Mouse (Mus musculus) kidney, embryonic 14.5 days (tissue): Measurements from ENCODE around the gene Fam193a. TPM values are rescaled to one million over a fixed set of nuclear protein-coding genes. Genes with fewer than 3 reads are reported as not detected.

Source experiments
- ATAC-seq: fragments of 200-750 bp; cut with Nextera tagmentation; 2 replicates; pipeline ENCODE4 v1.8.0; 2017; ENCODE audit warnings: moderate number of reproducible peaks, mild to moderate bottlenecking, moderate TSS enrichment, moderate library complexity; ENCODE audit not compliant: low FRiP score, low TSS enrichment
- H3K27ac ChIP-seq: fragments of 300-500 bp; sonication (generic); 2 replicates; pipeline ENCODE4 v1.5.1; 2014; ENCODE audit warnings: low read depth, mild to moderate bottlenecking, low read length, moderate library complexity, mixed read lengths
- H3K27me3 ChIP-seq: fragments of 300-500 bp; sonication (generic); 2 replicates; pipeline ENCODE4 v1.6.1; 2014; ENCODE audit warnings: mild to moderate bottlenecking, low read length; ENCODE audit not compliant: control insufficient read depth, insufficient read depth
- H3K36me3 ChIP-seq: fragments of 300-500 bp; sonication (generic); 2 replicates; pipeline ENCODE4 v1.6.1; 2014; ENCODE audit warnings: low read length, mixed read lengths; ENCODE audit not compliant: control insufficient read depth, insufficient read depth
- H3K4me1 ChIP-seq: fragments of 300-500 bp; sonication (generic); 2 replicates; pipeline ENCODE4 v1.6.1; 2014; ENCODE audit warnings: low read length, mixed read lengths; ENCODE audit not compliant: control insufficient read depth, insufficient read depth
- H3K4me2 ChIP-seq: fragments of 300-500 bp; sonication (generic); replicated peaks from 2 replicates; pipeline ENCODE4 v1.6.1; 2014; ENCODE audit warnings: low read depth, mild to moderate bottlenecking, low read length
- H3K4me3 ChIP-seq: fragments of 300-500 bp; sonication (generic); 2 replicates; pipeline ENCODE4 v1.5.1; 2014; ENCODE audit warnings: mild to moderate bottlenecking, low read length
- H3K9ac ChIP-seq: fragments of 300-500 bp; sonication (generic); 2 replicates; pipeline ENCODE4 v1.6.1; 2014; ENCODE audit warnings: low read depth, mild to moderate bottlenecking, low read length, moderate library complexity
- H3K9me3 ChIP-seq: fragments of 300-500 bp; sonication (generic); 2 replicates; pipeline ENCODE4 v1.6.1; 2016; ENCODE audit warnings: low read length; ENCODE audit not compliant: control insufficient read depth
- WGBS: fragments of 180-500 bp; shearing (Covaris S2); extraction: QIAGEN DNeasy Blood & Tissue Kit; methylation state at CpG from one replicate; pipeline ENCODE4 v1.1.7; 2014; 5-methylcytosine and 5-hydroxymethylcytosine counted together
- polyA plus RNA-seq: library from polyadenylated mRNA; unstranded; fragments of >200 nt; fragmentation: Nextera tagmentation; extraction: Ambion mirVana; gene quantifications from 2 replicates; pipeline ENCODE4 v1.2.1, GENCODE M21; 2014

Gene Fam193a
- polyA plus RNA-seq, 1 experiment from 2014 or later: 18.4 TPM

- Histone ChIP-seq H3K9ac (no peak overlapping the region), H3K27me3 (no peaks in the 10 kb centered on the region), H3K4me2 (no peak overlapping the region), H3K36me3 (no peaks in the 10 kb centered on the region), H3K4me3 (no peak overlapping the region), H3K4me1 (peaks cover 4% of the 10 kb centered on the region; the same call in 1 of the 2 replicates), H3K9me3 (no peaks in the 10 kb centered on the region), H3K27ac (no peak overlapping the region)
- WGBS: 86% methylated on average over 2 of the region's 2 CpGs
- no peak for ATAC-seq
Observed at GRCm38 (mm10) chr5:34527352-34527751, 157.6 kb downstream of the Fam193a start.

DNA sequence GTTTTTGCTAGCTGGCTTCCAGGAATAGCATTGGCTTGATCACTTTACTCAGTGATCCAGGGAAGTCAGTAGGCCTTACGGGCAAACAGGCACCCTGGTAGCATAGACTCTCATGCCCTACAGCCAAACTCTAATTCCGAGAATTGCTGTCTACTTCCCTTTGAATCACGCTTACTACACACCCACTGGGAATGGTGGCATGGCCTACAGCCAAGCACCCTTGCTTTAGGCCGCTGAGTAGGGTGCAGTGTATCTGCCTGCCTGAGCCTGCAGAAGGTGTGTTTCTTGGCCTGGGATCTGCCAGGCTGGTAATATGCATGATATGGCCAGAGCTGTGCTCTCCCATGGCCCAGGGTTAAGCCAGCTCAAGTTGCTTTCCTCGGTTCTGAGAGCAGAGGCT, 159.0 kb downstream of the Fam193a start:
- no peaks in the 10 kb centered on the region for H3K9me3 ChIP-seq
- H3K27me3 ChIP-seq: no peaks in the 10 kb centered on the region
- no peak overlapping the region for H3K27ac ChIP-seq
- 82% methylated on average over 5 of the region's 5 CpGs for WGBS
- no peak for ATAC-seq
- no peak overlapping the region for H3K4me3 ChIP-seq
- H3K4me2 ChIP-seq: no peak overlapping the region
- H3K36me3 ChIP-seq: no peaks in the 10 kb centered on the region
- H3K4me1 ChIP-seq: peaks cover 4% of the 10 kb centered on the region; the same call in 1 of the 2 replicates
- H3K9ac ChIP-seq: no peak overlapping the region

DNA sequence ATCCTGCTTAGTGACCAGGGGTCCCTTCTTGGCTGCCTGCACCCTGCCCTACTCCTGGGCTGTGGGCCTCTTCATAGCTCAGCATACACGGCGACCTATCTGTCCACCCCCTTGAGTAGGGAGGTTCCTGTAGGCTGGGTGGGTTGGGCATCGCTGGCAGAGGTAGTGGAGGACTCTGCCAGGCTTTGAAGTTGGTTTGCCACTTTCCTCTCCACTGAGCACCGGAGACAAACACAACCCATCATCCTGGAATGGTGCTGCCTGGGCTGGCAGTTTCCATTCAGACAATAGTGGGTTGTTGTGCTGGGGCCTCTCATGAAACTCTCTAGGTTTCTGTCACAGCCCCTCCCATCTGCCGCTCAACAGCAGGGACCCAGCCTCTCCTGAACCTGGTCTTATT, 160.4 kb downstream of the Fam193a start:
- 71% methylated on average over 5 of the region's 5 CpGs for WGBS
- peaks cover 4% of the 10 kb centered on the region; the same call in 1 of the 2 replicates for H3K4me1 ChIP-seq
- H3K27ac ChIP-seq: no peak overlapping the region
- H3K9me3 ChIP-seq: no peaks in the 10 kb centered on the region
- no peaks in the 10 kb centered on the region for H3K27me3 ChIP-seq
- H3K4me2 ChIP-seq: no peak overlapping the region
- ATAC-seq: no peak
- no peaks in the 10 kb centered on the region for H3K36me3 ChIP-seq
- H3K9ac ChIP-seq: no peak overlapping the region
- no peak overlapping the region for H3K4me3 ChIP-seq

- H3K27me3 ChIP-seq: no peaks in the 10 kb centered on the region
- no peaks in the 10 kb centered on the region for H3K9me3 ChIP-seq
- H3K4me2 ChIP-seq: no peak overlapping the region
- WGBS: 42% methylated on average over 4 of the region's 4 CpGs
- H3K9ac ChIP-seq: no peak overlapping the region
- H3K4me1 ChIP-seq: peaks cover 4% of the 10 kb centered on the region; the same call in 1 of the 2 replicates
- no peak for ATAC-seq
- no peaks in the 10 kb centered on the region for H3K36me3 ChIP-seq
- H3K4me3 ChIP-seq: no peak overlapping the region
- H3K27ac ChIP-seq: no peak overlapping the region
Observed at GRCm38 (mm10) chr5:34530687-34531086, 161.0 kb downstream of the Fam193a start.

- WGBS: 69% methylated on average over 5 of the region's 5 CpGs
- Histone ChIP-seq H3K36me3 (no peaks in the 10 kb centered on the region), H3K4me2 (no peak overlapping the region), H3K27me3 (no peaks in the 10 kb centered on the region), H3K27ac (no peak overlapping the region), H3K9me3 (no peaks in the 10 kb centered on the region), H3K9ac (no peak overlapping the region), H3K4me3 (no peak overlapping the region), H3K4me1 (no peaks in the 10 kb centered on the region)
- no peak for ATAC-seq
Observed at GRCm38 (mm10) chr5:34533066-34533465, 163.3 kb downstream of the Fam193a start.

DNA sequence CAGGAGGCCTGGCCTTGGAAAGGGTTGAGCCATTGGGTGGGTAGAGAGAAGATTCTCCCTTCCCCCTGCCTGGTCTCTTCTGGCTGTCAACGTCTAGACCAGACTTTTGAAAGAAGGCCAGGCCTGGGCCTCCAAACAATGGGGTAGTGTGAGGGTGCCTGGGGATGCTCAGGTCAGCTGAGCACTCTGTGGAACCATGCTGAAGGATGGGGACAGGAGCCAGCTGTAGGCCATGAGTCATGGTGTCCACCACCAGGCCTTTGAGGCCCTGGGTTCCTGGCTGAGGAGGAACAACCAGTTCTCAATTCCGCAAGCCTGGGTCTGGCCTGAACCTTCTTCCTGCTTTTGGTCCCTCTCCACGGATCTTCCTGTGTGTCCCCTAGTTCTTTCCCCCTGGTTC, 164.1 kb downstream of the Fam193a start:
- no peak overlapping the region for H3K4me3 ChIP-seq
- H3K27ac ChIP-seq: no peak overlapping the region
- no peak for ATAC-seq
- H3K4me2 ChIP-seq: no peak overlapping the region
- H3K9me3 ChIP-seq: no peaks in the 10 kb centered on the region
- H3K4me1 ChIP-seq: no peaks in the 10 kb centered on the region
- no peaks in the 10 kb centered on the region for H3K36me3 ChIP-seq
- H3K27me3 ChIP-seq: no peaks in the 10 kb centered on the region
- 83% methylated on average over 3 of the region's 3 CpGs for WGBS
- no peak overlapping the region for H3K9ac ChIP-seq

GRCm38 (mm10) chr5:34534776-34535581, 165.2 kb downstream of the Fam193a start:
- Histone ChIP-seq H3K27ac (no peak overlapping the region), H3K27me3 (no peaks in the 10 kb centered on the region), H3K4me1 (no peaks in the 10 kb centered on the region), H3K36me3 (no peaks in the 10 kb centered on the region), H3K9ac (no peak overlapping the region), H3K4me2 (no peak overlapping the region), H3K9me3 (no peaks in the 10 kb centered on the region), H3K4me3 (no peak overlapping the region)
- no peak for ATAC-seq
- 80% methylated on average over 5 of the region's 5 CpGs for WGBS

- Histone ChIP-seq H3K4me1 (no peaks in the 10 kb centered on the region), H3K27ac (no peak overlapping the region), H3K27me3 (no peaks in the 10 kb centered on the region), H3K36me3 (no peaks in the 10 kb centered on the region), H3K4me2 (no peak overlapping the region), H3K9me3 (no peaks in the 10 kb centered on the region), H3K9ac (no peak overlapping the region), H3K4me3 (no peak overlapping the region)
- no peak for ATAC-seq
- WGBS: 87% methylated on average over 7 of the region's 7 CpGs
Observed at GRCm38 (mm10) chr5:34535831-34536230, 166.1 kb downstream of the Fam193a start.
